Mouse (Mus musculus) heart, adult 2 months (tissue): ENCODE data around the gene F12. TPM values are rescaled to one million over a fixed set of nuclear protein-coding genes. Genes with fewer than 3 reads are reported as not detected.

Source experiments
- DNase-seq, 2 experiments: peaks; one replicate each; pipeline ENCODE4 v3.0.0; 2021
- H3K27ac ChIP-seq: fragments of 200-600 bp; 2 replicates; pipeline ENCODE4 v1.8.1; 2022
- H3K27me3 ChIP-seq: fragments of 200-500 bp; 2 replicates; pipeline ENCODE4 v1.6.1; 2012; ENCODE audit warnings: mild to moderate bottlenecking, low read length, inconsistent platforms, mixed read lengths; ENCODE audit not compliant: control insufficient read depth, insufficient read depth
- H3K36me3 ChIP-seq: fragments of 200-500 bp; 2 replicates; pipeline ENCODE4 v1.6.1; 2012; ENCODE audit warnings: low read length, inconsistent platforms; ENCODE audit not compliant: control insufficient read depth, insufficient read depth
- H3K4me1 ChIP-seq: fragments of 200-500 bp; 2 replicates; pipeline ENCODE4 v1.6.1; 2011; ENCODE audit warnings: low read length; ENCODE audit not compliant: control insufficient read depth, insufficient read depth
- H3K4me3 ChIP-seq: fragments of 200-600 bp; 2 replicates; pipeline ENCODE4 v1.8.1; 2022
- H3K79me2 ChIP-seq: fragments of 200-500 bp; replicated peaks from 2 replicates; pipeline ENCODE4 v1.6.1; 2012; ENCODE audit warnings: mild to moderate bottlenecking, inconsistent platforms, low read length, moderate library complexity, mixed read lengths; ENCODE audit not compliant: control insufficient read depth, insufficient read depth
- H3K9ac ChIP-seq: fragments of 200-500 bp; 2 replicates; pipeline ENCODE4 v1.6.1; 2012; ENCODE audit warnings: low read depth, mild to moderate bottlenecking, control low read depth, inconsistent platforms, low read length, mixed read lengths
- CTCF ChIP-seq: fragments of 200-600 bp; IDR thresholded peaks from 2 replicates; pipeline ENCODE4 v1.8.1; 2022; ENCODE audit warnings: antibody characterized with exemption, mild to moderate bottlenecking, moderate library complexity
- EP300 ChIP-seq: fragments of 200-500 bp; IDR thresholded peaks from 2 replicates; pipeline ENCODE4 v1.6.1; 2011; ENCODE audit warnings: low read depth, low read length, control low read depth; ENCODE audit not compliant: insufficient read depth
- POLR2A ChIP-seq: fragments of 200-500 bp; IDR thresholded peaks from 2 replicates; pipeline ENCODE4 v1.6.1; 2011; ENCODE audit warnings: mild to moderate bottlenecking, low read depth, low read length, control low read depth; ENCODE audit not compliant: insufficient read depth
- WGBS: fragments of 180-500 bp; shearing (Covaris S2); methylation state at CpG from one replicate; pipeline ENCODE4 v1.1.7; 2018; 5-methylcytosine and 5-hydroxymethylcytosine counted together
- intact Hi-C: fragments of 180-260 bp; cut with DNase I; formaldehyde crosslinking; loops from one replicate; pipeline ENCODE4 v1.15.1; 2025
- microRNA-seq, 2 experiments: library from miRNA; unstranded; fragments of <30 nt; microRNA quantifications; one replicate each; pipeline ENCODE4 v1.2.0; 2021
- polyA plus RNA-seq: library from polyadenylated mRNA; depleted of rRNA; stranded (reverse); fragments of >200 nt; gene quantifications from 2 replicates; pipeline ENCODE4 v1.2.3, GENCODE M21; 2012; rRNA removed
- total RNA-seq, 2 experiments: library from RNA; stranded (reverse); gene quantifications; 2 replicates each; pipeline ENCODE4 v1.2.3; 2021

The F12 gene
- total and polyA plus RNA-seq, 3 experiments, result not detected

- TF ChIP-seq CTCF (no peak), EP300 (no peak), POLR2A (no peak)
- no peaks in the 10 kb centered on the region for H3K36me3 ChIP-seq
- no peaks in the 10 kb centered on the region; the same call in 1 of the 2 replicates for H3K4me1 ChIP-seq
- 72% methylated on average over 7 of the region's 7 CpGs for WGBS
- H3K27me3 ChIP-seq, result no peaks in the 10 kb centered on the region
- H3K4me3 ChIP-seq, result no peak overlapping the region
- intact Hi-C loops, result no loop called here
- no peaks in the 10 kb centered on the region for H3K79me2 ChIP-seq
- DNase-seq, result no peak
- H3K27ac ChIP-seq, result no peak overlapping the region
- H3K9ac ChIP-seq, result no peak overlapping the region
Observed at GRCm38 (mm10) chr13:55368401-55368800, 58.2 kb downstream of the F12 start.

Small RNA genes lying within 50 kb of the gene (microRNA-seq; reads per million reads assigned to microRNA genes)
- gene Mir6943, result 0.56 to 1.5 reads per million in 2 experiments

Other genes starting within 250 kb of the F12 start
- gene Nsd1, start 217.0 kb downstream of the F12 start, total RNA-seq, result 10 to 100 TPM; 52.5 to 55.8 TPM
- 11.0 and 18.4 TPM in 2 replicates for gene Nsd1, start 217.0 kb downstream of the F12 start, polyA plus RNA-seq
- gene Prelid1, start 106.3 kb downstream of the F12 start, total RNA-seq, result 10 to 100 TPM; 37.4 to 40.8 TPM
- 67.4 and 70.1 TPM in 2 replicates for gene Prelid1, start 106.3 kb downstream of the F12 start, polyA plus RNA-seq
- gene Rab24, start 104.8 kb downstream of the F12 start, total RNA-seq, result 10 to 100 TPM; 29.1 to 37.2 TPM
- gene Rab24, start 104.8 kb downstream of the F12 start, polyA plus RNA-seq, result 60.6 and 68.9 TPM in 2 replicates
- not detected for gene Mxd3, start 97.0 kb downstream of the F12 start, total RNA-seq
- 0.21 and 0.53 TPM in 2 replicates for gene Mxd3, start 97.0 kb downstream of the F12 start, polyA plus RNA-seq
- gene Lman2, start 64.0 kb downstream of the F12 start, total RNA-seq, result 10 to 100 TPM; 50.5 to 52.2 TPM
- 52.6 and 83.6 TPM in 2 replicates for gene Lman2, start 64.0 kb downstream of the F12 start, polyA plus RNA-seq
- gene Rgs14, start 57.1 kb downstream of the F12 start, total RNA-seq, result under 1 TPM; 0.23 to 0.73 TPM
- gene Rgs14, start 57.1 kb downstream of the F12 start, polyA plus RNA-seq, result 0.97 and 1.9 TPM in 2 replicates
- gene Slc34a1, start 28.6 kb downstream of the F12 start, total RNA-seq, result not detected
- gene Slc34a1, start 28.6 kb downstream of the F12 start, polyA plus RNA-seq, result 0.16 and 0.18 TPM in 2 replicates
- gene Pfn3, start 11.6 kb downstream of the F12 start, total RNA-seq, result not detected
- gene Pfn3, start 11.6 kb downstream of the F12 start, polyA plus RNA-seq, result not detected in 2 replicates
- 10 to 100 TPM; 17.1 to 19.5 TPM for gene Grk6, start 18.3 kb upstream of the F12 start, total RNA-seq
- 22.5 and 29.0 TPM in 2 replicates for gene Grk6, start 18.3 kb upstream of the F12 start, polyA plus RNA-seq
- gene Prr7, start 37.5 kb upstream of the F12 start, total RNA-seq, result under 1 TPM; 0.86 to 0.94 TPM
- 0.53 and 1.1 TPM in 2 replicates for gene Prr7, start 37.5 kb upstream of the F12 start, polyA plus RNA-seq
- gene Dbn1, start 61.3 kb upstream of the F12 start, total RNA-seq, result 1 to 10 TPM; 4.8 to 9.3 TPM
- 10.4 and 11.5 TPM in 2 replicates for gene Dbn1, start 61.3 kb upstream of the F12 start, polyA plus RNA-seq
- gene Pdlim7, start 86.9 kb upstream of the F12 start, total RNA-seq, result 10 to 100 TPM; 46.9 to 54.0 TPM
- gene Pdlim7, start 86.9 kb upstream of the F12 start, polyA plus RNA-seq, result 86.3 and 98.2 TPM in 2 replicates
- 1 to 10 TPM; 1.9 to 2.4 TPM for gene Dok3, start 102.5 kb upstream of the F12 start, total RNA-seq
- 3.7 and 7.3 TPM in 2 replicates for gene Dok3, start 102.5 kb upstream of the F12 start, polyA plus RNA-seq
- 10 to 100 TPM; 13.0 to 13.9 TPM for gene Ddx41, start 109.9 kb upstream of the F12 start, total RNA-seq
- 20.7 and 21.1 TPM in 2 replicates for gene Ddx41, start 109.9 kb upstream of the F12 start, polyA plus RNA-seq
- gene Fam193b, start 144.3 kb upstream of the F12 start, total RNA-seq, result 10 to 100 TPM; 11.2 to 13.0 TPM
- 43.9 and 46.1 TPM in 2 replicates for gene Fam193b, start 144.3 kb upstream of the F12 start, polyA plus RNA-seq
- 10 to 100 TPM; 85.5 to 95.7 TPM for gene Tmed9, start 146.9 kb upstream of the F12 start, total RNA-seq
- gene Tmed9, start 146.9 kb upstream of the F12 start, polyA plus RNA-seq, result 64.5 and 91.4 TPM in 2 replicates
- 1 to 10 TPM; 8.8 to 9.8 TPM for gene B4galt7, start 173.1 kb upstream of the F12 start, total RNA-seq
- 11.4 and 13.2 TPM in 2 replicates for gene B4galt7, start 173.1 kb upstream of the F12 start, polyA plus RNA-seq
- gene Caml, start 196.2 kb upstream of the F12 start, total RNA-seq, result 10 to 100 TPM; 10.4 to 10.9 TPM
- 11.7 and 14.9 TPM in 2 replicates for gene Caml, start 196.2 kb upstream of the F12 start, polyA plus RNA-seq
- gene Ddx46, start 208.2 kb upstream of the F12 start, total RNA-seq, result 10 to 100 TPM; 20.8 to 21.1 TPM
- 7.9 and 14.8 TPM in 2 replicates for gene Ddx46, start 208.2 kb upstream of the F12 start, polyA plus RNA-seq